Mouse (Mus musculus): Measurements from ENCODE around the gene Rab7. TPM values are rescaled to one million over a fixed set of nuclear protein-coding genes. Genes with fewer than 3 reads are reported as not detected.
"Not testable (repeated sequence)": the region's sequence is repeated elsewhere in the genome, so short reads cannot be mapped to it uniquely, and the experiment has no call there.

Rab7 gene
- polyA plus RNA-seq, 1 experiment from 2014 or later: 347 TPM

- Histone ChIP-seq H3K27ac (peak overlapping the region; percentile 76), H3K9me3 (no peaks in the 10 kb centered on the region), H3K4me1 (peaks cover 22% of the 10 kb centered on the region), H3K4me3 (peak overlapping the region; percentile 27), H3K36me3 (replicated peaks) (0 out of 2 replicates have a peak, but pooled peaks cover 3% of the 10 kb centered on the region), H3K27me3 (replicated peaks) (no peaks in the 10 kb centered on the region), H3K4me2 (peak overlapping the region; percentile 50), H3K9ac (peak overlapping the region; percentile 30; the same call in 1 of the 2 replicates)
- peak; percentile 78 for ATAC-seq (replicated peaks)
- 3% methylated on average over 18 of the region's 18 CpGs for WGBS
These were observed 51.1 kb downstream of the Rab7 start for GRCm38 (mm10) chr6:87993790-87994571.

- WGBS: 18% methylated on average over 6 of the region's 6 CpGs
- ATAC-seq (replicated peaks): no peak
These were observed 52.3 kb downstream of the Rab7 start for GRCm38 (mm10) chr6:87992733-87993132.

GRCm38 (mm10) chr6:87991886-87992285 lies 53.2 kb downstream of the Rab7 start:
- 39% methylated on average over 1 of the region's 1 CpGs for WGBS
- Histone ChIP-seq H3K4me3 (no peak overlapping the region), H3K9ac (no peak overlapping the region), H3K27me3 (replicated peaks) (no peaks in the 10 kb centered on the region), H3K9me3 (no peaks in the 10 kb centered on the region), H3K27ac (no peak overlapping the region), H3K4me2 (no peak overlapping the region), H3K4me1 (peaks cover 22% of the 10 kb centered on the region), H3K36me3 (replicated peaks) (no peaks in the 10 kb centered on the region)
- no peak for ATAC-seq (replicated peaks)

More at GRCm38 (mm10) chr6:87992733-87993132, 52.3 kb downstream of the Rab7 start:
- H3K27ac ChIP-seq: no peak overlapping the region
- no peak overlapping the region for H3K9ac ChIP-seq
- H3K9me3 ChIP-seq: no peaks in the 10 kb centered on the region
- H3K27me3 ChIP-seq (replicated peaks): no peaks in the 10 kb centered on the region
- no peak overlapping the region for H3K4me2 ChIP-seq
- peaks cover 22% of the 10 kb centered on the region for H3K4me1 ChIP-seq
- H3K4me3 ChIP-seq: no peak overlapping the region
- H3K36me3 ChIP-seq (replicated peaks): no peaks in the 10 kb centered on the region

- Histone ChIP-seq H3K36me3 (replicated peaks) (no peaks in the 10 kb centered on the region), H3K27ac (no peak overlapping the region), H3K27me3 (replicated peaks) (no peaks in the 10 kb centered on the region), H3K9me3 (no peaks in the 10 kb centered on the region), H3K4me1 (peaks cover 22% of the 10 kb centered on the region), H3K4me3 (no peak overlapping the region), H3K9ac (no peak overlapping the region), H3K4me2 (no peak overlapping the region)
- 74% methylated on average over 4 of the region's 4 CpGs for WGBS
- ATAC-seq (replicated peaks): no peak
These were observed 53.9 kb downstream of the Rab7 start for GRCm38 (mm10) chr6:87991216-87991615.

- peak overlapping the region; percentile 95 for H3K27ac ChIP-seq
These were observed 62.6 kb downstream of the Rab7 start for GRCm38 (mm10) chr6:87982506-87982905.

GRCm38 (mm10) chr6:87981547-87982256 lies 63.4 kb downstream of the Rab7 start, which contains the start of gene H1fx:
Gene H1fx (minus strand): TSS chr6:87981637.
- WGBS: under 1% methylated on average over 54 of the region's 55 CpGs
- ATAC-seq (replicated peaks): peak; percentile 87
- H3K36me3 ChIP-seq (replicated peaks): peaks cover 16% of the 10 kb centered on the region; the same call in 1 of the 2 replicates

More at GRCm38 (mm10) chr6:87982506-87982905, 62.6 kb downstream of the Rab7 start:
- no peaks in the 10 kb centered on the region for H3K9me3 ChIP-seq
- peaks cover 20% of the 10 kb centered on the region for H3K4me1 ChIP-seq
- WGBS: 68% methylated on average over 9 of the region's 9 CpGs
- peak overlapping the region; percentile 86 for H3K4me2 ChIP-seq
- no peak for ATAC-seq (replicated peaks)
- H3K9ac ChIP-seq: peak overlapping the region; percentile 92
- peaks cover 16% of the 10 kb centered on the region; the same call in 1 of the 2 replicates for H3K36me3 ChIP-seq (replicated peaks)
- H3K27me3 ChIP-seq (replicated peaks): no peaks in the 10 kb centered on the region
- H3K4me3 ChIP-seq: peak overlapping the region; percentile 99

GRCm38 (mm10) chr6:87981030-87981485 lies 64.0 kb downstream of the Rab7 start:
- Histone ChIP-seq H3K9ac (peak overlapping the region; percentile 92), H3K4me3 (peak overlapping the region; percentile 99), H3K36me3 (replicated peaks) (peaks cover 16% of the 10 kb centered on the region; the same call in 1 of the 2 replicates), H3K4me2 (peak overlapping the region; percentile 86), H3K27me3 (replicated peaks) (no peaks in the 10 kb centered on the region), H3K4me1 (peaks cover 20% of the 10 kb centered on the region), H3K9me3 (no peaks in the 10 kb centered on the region), H3K27ac (peak overlapping the region; percentile 95)
- ATAC-seq (replicated peaks): peak; percentile 69
- WGBS: under 1% methylated on average over 39 of the region's 56 CpGs

More at GRCm38 (mm10) chr6:87981547-87982256, 63.4 kb downstream of the Rab7 start, which contains the start of gene H1fx:
- Histone ChIP-seq H3K4me2 (peak within 1 kb of the TSS; percentile 86), H3K27ac (peak within 1 kb of the TSS; percentile 95), H3K27me3 (replicated peaks) (no peaks in the 10 kb centered on the region), H3K4me3 (peak within 1 kb of the TSS; percentile 99), H3K4me1 (peaks cover 20% of the 10 kb centered on the region), H3K9me3 (no peaks in the 10 kb centered on the region), H3K9ac (peak within 1 kb of the TSS; percentile 92)

- Histone ChIP-seq H3K27me3 (replicated peaks) (no peaks in the 10 kb centered on the region), H3K36me3 (replicated peaks) (peaks cover 16% of the 10 kb centered on the region; the same call in 1 of the 2 replicates), H3K4me1 (peaks cover 20% of the 10 kb centered on the region), H3K9me3 (no peaks in the 10 kb centered on the region), H3K4me2 (peak overlapping the region; percentile 86), H3K4me3 (peak overlapping the region; percentile 99), H3K27ac (peak overlapping the region; percentile 95), H3K9ac (peak overlapping the region; percentile 92)
- peak; percentile 91 for ATAC-seq (replicated peaks)
- under 1% methylated on average over 63 of the region's 66 CpGs for WGBS
These were observed 64.6 kb downstream of the Rab7 start for GRCm38 (mm10) chr6:87980374-87981029.

- peak overlapping the region; percentile 92; the same call in 1 of the 2 replicates for H3K9ac ChIP-seq
- H3K9me3 ChIP-seq: no peaks in the 10 kb centered on the region
- H3K4me2 ChIP-seq: peak overlapping the region; percentile 86
- no peaks in the 10 kb centered on the region for H3K27me3 ChIP-seq (replicated peaks)
- peak overlapping the region; percentile 95 for H3K27ac ChIP-seq
- peaks cover 20% of the 10 kb centered on the region for H3K4me1 ChIP-seq
- H3K4me3 ChIP-seq: peak overlapping the region; percentile 99
- no peak for ATAC-seq (replicated peaks)
- peaks cover 10% of the 10 kb centered on the region; the same call in 1 of the 2 replicates for H3K36me3 ChIP-seq (replicated peaks)
- WGBS: 73% methylated on average over 3 of the region's 3 CpGs
These were observed 65.3 kb downstream of the Rab7 start for GRCm38 (mm10) chr6:87979728-87980127.

GRCm38 (mm10) chr6:87970041-87970440 lies 75.0 kb downstream of the Rab7 start:
- Histone ChIP-seq H3K27me3 (replicated peaks) (no peaks in the 10 kb centered on the region), H3K4me2 (no peak overlapping the region), H3K27ac (no peak overlapping the region), H3K4me3 (no peak overlapping the region), H3K9ac (no peak overlapping the region), H3K4me1 (no peaks in the 10 kb centered on the region), H3K9me3 (no peaks in the 10 kb centered on the region), H3K36me3 (replicated peaks) (no peaks in the 10 kb centered on the region)
- no peak for ATAC-seq (replicated peaks)
- WGBS: 19% methylated on average over 2 of the region's 2 CpGs

GRCm38 (mm10) chr6:87962457-87962856 lies 82.6 kb downstream of the Rab7 start:
- not testable (repeated sequence) for H3K4me2 ChIP-seq; H3K9ac ChIP-seq; H3K36me3 ChIP-seq (replicated peaks); H3K9me3 ChIP-seq; H3K27ac ChIP-seq; H3K27me3 ChIP-seq (replicated peaks); H3K4me1 ChIP-seq; ATAC-seq (replicated peaks); H3K4me3 ChIP-seq
- WGBS: 61% methylated on average over 4 of the region's 4 CpGs
